Mouse (Mus musculus): ENCODE results near the gene Slc41a2. TPM values are rescaled to one million over a fixed set of nuclear protein-coding genes. Genes with fewer than 3 reads are reported as not detected.

Slc41a2 gene
- polyA plus RNA-seq, 1 experiment from 2014 or later, result 0.42 TPM

- 65% methylated on average over 4 of the region's 4 CpGs for WGBS
- no peak overlapping the region for H3K4me3 ChIP-seq
- H3K36me3 ChIP-seq, result no peaks in the 10 kb centered on the region
- H3K9me3 ChIP-seq, result no peaks in the 10 kb centered on the region
- DNase-seq (ENCODE audit: low spot score), result no peak
- 0 out of 2 replicates have a peak, but pooled peaks cover 10% of the 10 kb centered on the region for H3K27me3 ChIP-seq (ENCODE audit: insufficient read depth, poor library complexity, severe bottlenecking)
- H3K4me1 ChIP-seq (replicated peaks), result peaks cover 4% of the 10 kb centered on the region; the same call in 1 of the 2 replicates
- H3K27ac ChIP-seq, result no peak overlapping the region
Measured at GRCm38 (mm10) chr10:83234391-83234790, 103.3 kb downstream of the Slc41a2 start.

GRCm38 (mm10) chr10:83233967-83234366, 103.7 kb downstream of the Slc41a2 start:
- DNase-seq (ENCODE audit: low spot score), result no peak
- Histone ChIP-seq H3K27me3 (ENCODE audit: insufficient read depth, poor library complexity, severe bottlenecking) (0 out of 2 replicates have a peak, but pooled peaks cover 6% of the 10 kb centered on the region), H3K9me3 (no peaks in the 10 kb centered on the region), H3K36me3 (no peaks in the 10 kb centered on the region), H3K4me1 (replicated peaks) (peaks cover 4% of the 10 kb centered on the region; the same call in 1 of the 2 replicates), H3K27ac (no peak overlapping the region), H3K4me3 (no peak overlapping the region)
- WGBS, result 90% methylated on average over 3 of the region's 3 CpGs

- Histone ChIP-seq H3K27me3 (ENCODE audit: insufficient read depth, poor library complexity, severe bottlenecking) (no peaks in the 10 kb centered on the region), H3K4me3 (no peak overlapping the region), H3K36me3 (no peaks in the 10 kb centered on the region), H3K27ac (no peak overlapping the region), H3K4me1 (replicated peaks) (no peaks in the 10 kb centered on the region), H3K9me3 (no peaks in the 10 kb centered on the region)
- DNase-seq (ENCODE audit: low spot score), result no peak
- WGBS, result 89% methylated on average over 4 of the region's 4 CpGs
Measured at GRCm38 (mm10) chr10:83228626-83229025, 109.1 kb downstream of the Slc41a2 start.

GRCm38 (mm10) chr10:83224999-83225398, 112.7 kb downstream of the Slc41a2 start:
- DNase-seq (ENCODE audit: low spot score), result peak; percentile 52
- WGBS, result 43% methylated on average over 3 of the region's 3 CpGs
- H3K4me3 ChIP-seq, result no peak overlapping the region

GRCm38 (mm10) chr10:83220847-83221246, 116.8 kb downstream of the Slc41a2 start:
- H3K27me3 ChIP-seq (ENCODE audit: insufficient read depth, poor library complexity, severe bottlenecking), result no peaks in the 10 kb centered on the region
- no peaks in the 10 kb centered on the region for H3K4me1 ChIP-seq (replicated peaks)
- 81% methylated on average over 3 of the region's 3 CpGs for WGBS
- no peaks in the 10 kb centered on the region for H3K9me3 ChIP-seq
- no peak overlapping the region for H3K27ac ChIP-seq
- no peak overlapping the region for H3K4me3 ChIP-seq
- H3K36me3 ChIP-seq, result no peaks in the 10 kb centered on the region
- DNase-seq (ENCODE audit: low spot score), result no peak

More at GRCm38 (mm10) chr10:83224999-83225398, 112.7 kb downstream of the Slc41a2 start:
- Histone ChIP-seq H3K9me3 (no peaks in the 10 kb centered on the region), H3K27ac (no peak overlapping the region), H3K4me1 (replicated peaks) (no peaks in the 10 kb centered on the region), H3K27me3 (ENCODE audit: insufficient read depth, poor library complexity, severe bottlenecking) (no peaks in the 10 kb centered on the region), H3K36me3 (no peaks in the 10 kb centered on the region)

DNA sequence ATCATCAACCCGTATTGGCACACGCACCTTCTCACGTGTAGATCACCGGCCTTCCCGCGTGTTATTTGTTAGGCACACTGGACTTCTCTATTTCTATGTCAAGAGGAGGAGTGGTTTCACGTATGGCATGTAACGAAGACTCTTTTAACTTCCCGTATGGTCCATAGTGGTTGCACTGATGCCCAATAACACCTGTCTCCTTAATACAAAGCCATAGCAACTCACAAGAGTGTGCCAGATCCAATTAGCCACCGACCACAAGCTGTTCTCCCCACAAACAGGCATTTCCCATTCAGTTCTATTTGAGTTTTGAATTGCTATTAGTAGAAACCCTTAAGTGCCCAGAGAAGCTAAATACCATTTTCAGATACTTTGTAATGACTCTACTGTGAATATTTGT, 117.5 kb downstream of the Slc41a2 start:
- WGBS, result 88% methylated on average over 10 of the region's 10 CpGs
- H3K4me1 ChIP-seq (replicated peaks), result no peaks in the 10 kb centered on the region
- no peaks in the 10 kb centered on the region for H3K27me3 ChIP-seq (ENCODE audit: insufficient read depth, poor library complexity, severe bottlenecking)
- no peak overlapping the region for H3K4me3 ChIP-seq
- no peak overlapping the region for H3K27ac ChIP-seq
- H3K36me3 ChIP-seq, result no peaks in the 10 kb centered on the region
- no peak for DNase-seq (ENCODE audit: low spot score)
- H3K9me3 ChIP-seq, result no peaks in the 10 kb centered on the region

DNA sequence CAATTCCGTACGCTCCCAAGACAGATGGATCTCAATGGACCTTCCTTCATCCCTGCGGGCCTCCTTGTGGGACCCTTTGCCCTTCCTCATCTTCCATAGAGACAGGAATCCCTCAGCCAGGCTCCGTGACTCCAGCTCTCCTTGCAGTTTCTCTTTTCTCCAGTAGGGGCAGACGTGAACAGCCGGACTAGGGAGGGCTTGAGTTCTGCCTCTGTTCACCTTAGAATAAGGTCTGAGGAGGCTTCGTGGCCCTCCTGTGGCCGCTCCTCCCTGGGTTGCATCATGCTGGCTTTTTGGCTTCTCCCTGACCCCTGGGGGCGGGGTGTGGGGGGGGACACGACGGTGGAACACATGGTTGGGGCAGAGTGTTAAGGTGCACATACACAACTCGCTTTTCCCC, 118.0 kb downstream of the Slc41a2 start:
- H3K27ac ChIP-seq, result no peak overlapping the region
- 27% methylated on average over 12 of the region's 12 CpGs for WGBS
- no peaks in the 10 kb centered on the region for H3K36me3 ChIP-seq
- H3K4me1 ChIP-seq (replicated peaks), result no peaks in the 10 kb centered on the region
- no peaks in the 10 kb centered on the region for H3K9me3 ChIP-seq
- peak; percentile 69 for DNase-seq (ENCODE audit: low spot score)
- H3K4me3 ChIP-seq, result no peak overlapping the region
- no peaks in the 10 kb centered on the region for H3K27me3 ChIP-seq (ENCODE audit: insufficient read depth, poor library complexity, severe bottlenecking)

DNA sequence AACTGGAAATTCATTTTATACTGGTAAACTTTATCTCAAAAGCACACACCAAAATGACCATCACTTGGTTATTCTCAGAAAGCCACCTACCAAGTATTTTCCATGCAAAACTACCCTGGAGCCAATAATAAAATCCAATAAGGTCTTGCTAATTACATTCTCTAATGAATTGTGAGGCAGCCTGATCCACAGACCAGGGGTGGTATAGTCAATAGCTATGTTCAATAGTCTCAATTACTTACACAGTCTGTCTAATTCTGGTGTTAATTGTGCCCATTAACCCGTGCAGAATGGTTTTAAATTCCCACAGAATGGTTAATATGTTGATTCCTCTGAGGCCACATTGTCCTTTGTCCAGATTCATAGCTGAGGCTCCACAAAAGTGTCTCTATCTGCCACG, 118.9 kb downstream of the Slc41a2 start:
- Histone ChIP-seq H3K27me3 (ENCODE audit: insufficient read depth, poor library complexity, severe bottlenecking) (no peaks in the 10 kb centered on the region), H3K4me3 (no peak overlapping the region), H3K9me3 (no peaks in the 10 kb centered on the region), H3K4me1 (replicated peaks) (no peaks in the 10 kb centered on the region), H3K36me3 (no peaks in the 10 kb centered on the region), H3K27ac (no peak overlapping the region)
- 70% methylated on average over 2 of the region's 2 CpGs for whole genome bisulfite sequencing
- DNase-seq (ENCODE audit: low spot score), result no peak

GRCm38 (mm10) chr10:83217256-83217655, 120.4 kb downstream of the Slc41a2 start:
- Histone ChIP-seq H3K27me3 (ENCODE audit: insufficient read depth, poor library complexity, severe bottlenecking) (no peaks in the 10 kb centered on the region), H3K36me3 (no peaks in the 10 kb centered on the region), H3K27ac (no peak overlapping the region), H3K9me3 (0 out of 2 replicates have a peak, but pooled peaks cover 4% of the 10 kb centered on the region), H3K4me3 (no peak overlapping the region), H3K4me1 (replicated peaks) (peaks cover 2% of the 10 kb centered on the region; the same call in 1 of the 2 replicates)
- no peak for DNase-seq (ENCODE audit: low spot score)
- WGBS, result 72% methylated on average over 5 of the region's 5 CpGs

DNA sequence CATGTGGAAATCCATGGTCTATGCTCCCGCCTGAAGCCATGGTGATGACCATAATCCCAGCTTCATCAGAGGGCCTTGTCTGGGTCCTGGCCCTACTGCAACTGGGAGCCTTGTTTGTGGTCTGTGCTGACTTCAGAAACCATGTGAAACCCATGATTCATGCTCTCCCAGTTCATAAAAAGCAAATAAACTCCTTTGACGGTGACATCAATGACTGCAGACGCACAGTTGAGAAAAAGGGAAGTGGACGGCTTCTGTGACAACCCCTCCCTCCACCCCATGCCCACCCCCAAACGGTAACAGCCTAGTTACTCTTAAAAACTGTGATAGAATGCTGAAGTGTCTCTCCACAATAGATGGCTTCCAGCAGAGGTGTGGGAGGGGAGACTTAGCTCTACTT, 122.1 kb downstream of the Slc41a2 start:
- Histone ChIP-seq H3K9me3 (0 out of 2 replicates have a peak, but pooled peaks cover 4% of the 10 kb centered on the region), H3K4me3 (no peak overlapping the region), H3K27ac (no peak overlapping the region), H3K4me1 (replicated peaks) (peaks cover 12% of the 10 kb centered on the region; the same call in 1 of the 2 replicates), H3K36me3 (no peaks in the 10 kb centered on the region), H3K27me3 (ENCODE audit: insufficient read depth, poor library complexity, severe bottlenecking) (no peaks in the 10 kb centered on the region)
- 74% methylated on average over 5 of the region's 5 CpGs for WGBS
- no peak for DNase-seq (ENCODE audit: low spot score)

GRCm38 (mm10) chr10:83212618-83213017, 125.1 kb downstream of the Slc41a2 start:
- H3K27ac ChIP-seq, result no peak overlapping the region
- no peaks in the 10 kb centered on the region for H3K36me3 ChIP-seq
- no peak for DNase-seq (ENCODE audit: low spot score)
- peaks cover 22% of the 10 kb centered on the region; the same call in 1 of the 2 replicates for H3K4me1 ChIP-seq (replicated peaks)
- 94% methylated on average over 4 of the region's 4 CpGs for WGBS
- 0 out of 2 replicates have a peak, but pooled peaks cover 4% of the 10 kb centered on the region for H3K9me3 ChIP-seq
- no peak overlapping the region for H3K4me3 ChIP-seq
- no peaks in the 10 kb centered on the region for H3K27me3 ChIP-seq (ENCODE audit: insufficient read depth, poor library complexity, severe bottlenecking)

- H3K4me3 ChIP-seq, result no peak overlapping the region
- H3K27ac ChIP-seq, result peak overlapping the region; percentile 57; the same call in 1 of the 2 replicates
- WGBS, result 40% methylated on average over 6 of the region's 6 CpGs
- peak; percentile 38 for DNase-seq (ENCODE audit: low spot score)
- H3K27me3 ChIP-seq (ENCODE audit: insufficient read depth, poor library complexity, severe bottlenecking), result no peaks in the 10 kb centered on the region
- peaks cover 25% of the 10 kb centered on the region; the same call in 1 of the 2 replicates for H3K4me1 ChIP-seq (replicated peaks)
- no peaks in the 10 kb centered on the region for H3K36me3 ChIP-seq
- 0 out of 2 replicates have a peak, but pooled peaks cover 4% of the 10 kb centered on the region for H3K9me3 ChIP-seq
Measured at GRCm38 (mm10) chr10:83210968-83211583, 126.6 kb downstream of the Slc41a2 start.

GRCm38 (mm10) chr10:83210122-83210521, 127.6 kb downstream of the Slc41a2 start:
- 79% methylated on average over 16 of the region's 16 CpGs for WGBS
- Histone ChIP-seq H3K27me3 (ENCODE audit: insufficient read depth, poor library complexity, severe bottlenecking) (no peaks in the 10 kb centered on the region), H3K4me1 (replicated peaks) (peaks cover 25% of the 10 kb centered on the region; the same call in 1 of the 2 replicates), H3K9me3 (0 out of 2 replicates have a peak, but pooled peaks cover 4% of the 10 kb centered on the region), H3K36me3 (no peaks in the 10 kb centered on the region), H3K4me3 (no peak overlapping the region), H3K27ac (no peak overlapping the region; the same call in 1 of the 2 replicates)
- DNase-seq (ENCODE audit: low spot score), result no peak

All from hindbrain, embryonic 10.5 days (tissue).